Mouse (Mus musculus) forebrain, embryonic 14.5 days (tissue): ENCODE measurements around the gene Rps6kl1. TPM values are rescaled to one million over a fixed set of nuclear protein-coding genes. Genes with fewer than 3 reads are reported as not detected.
A peak's percentile ranks its signal among the peaks of the same experiment; 100 is the strongest.

Source experiments
- ATAC-seq: fragments of 200-750 bp; cut with Nextera tagmentation; 2 replicates; pipeline ENCODE4 v1.8.0; 2017; ENCODE audit warnings: mild to moderate bottlenecking, moderate library complexity
- DNase-seq: peaks from one replicate; pipeline ENCODE4 v3.0.0-alpha.2; 2015; ENCODE audit warnings: low spot score
- H3K27ac ChIP-seq: fragments of 300-500 bp; sonication (generic); 2 replicates; pipeline ENCODE4 v1.5.1; 2014; ENCODE audit warnings: low read depth, mild to moderate bottlenecking, control low read depth, low read length, moderate library complexity
- H3K27me3 ChIP-seq: fragments of 300-500 bp; sonication (generic); replicated peaks from 2 replicates; pipeline ENCODE4 v1.6.1; 2014; ENCODE audit warnings: low read length, control low read depth, mixed read lengths; ENCODE audit not compliant: control insufficient read depth, insufficient read depth
- H3K36me3 ChIP-seq: fragments of 300-500 bp; sonication (generic); 2 replicates; pipeline ENCODE4 v1.6.1; 2014; ENCODE audit warnings: low read length, control low read depth; ENCODE audit not compliant: control insufficient read depth, insufficient read depth
- H3K4me1 ChIP-seq: fragments of 300-500 bp; sonication (generic); 2 replicates; pipeline ENCODE4 v1.6.1; 2014; ENCODE audit warnings: antibody characterized with exemption, low read length, control low read depth; ENCODE audit not compliant: control insufficient read depth, insufficient read depth
- H3K4me2 ChIP-seq: fragments of 300-500 bp; sonication (generic); 2 replicates; pipeline ENCODE4 v1.6.1; 2014; ENCODE audit warnings: mild to moderate bottlenecking, control low read depth, low read length
- H3K4me3 ChIP-seq: fragments of 300-500 bp; sonication (generic); 2 replicates; pipeline ENCODE4 v1.5.1; 2014; ENCODE audit warnings: low read depth, low read length, control low read depth
- H3K9ac ChIP-seq: fragments of 300-500 bp; sonication (generic); 2 replicates; pipeline ENCODE4 v1.6.1; 2014; ENCODE audit warnings: mild to moderate bottlenecking, low read length, control low read depth, moderate library complexity
- H3K9me3 ChIP-seq: fragments of 300-500 bp; sonication (generic); replicated peaks from 2 replicates; pipeline ENCODE4 v1.6.1; 2016; ENCODE audit warnings: low read length, control low read depth, mixed read lengths; ENCODE audit not compliant: control insufficient read depth
- WGBS: fragments of 180-500 bp; shearing (Covaris S2); extraction: QIAGEN DNeasy Blood & Tissue Kit; methylation state at CpG from one replicate; pipeline ENCODE4 v1.1.7; 2014; 5-methylcytosine and 5-hydroxymethylcytosine counted together
- polyA plus RNA-seq: library from polyadenylated mRNA; unstranded; fragments of >200 nt; fragmentation: Nextera tagmentation; extraction: Ambion mirVana; gene quantifications from 2 replicates; pipeline ENCODE4 v1.2.1, GENCODE M21; 2014

Rps6kl1 gene
- polyA plus RNA-seq, 1 experiment from 2014 or later: 11.7 TPM

- Histone ChIP-seq H3K36me3 (no peaks in the 10 kb centered on the region), H3K27ac (no peak overlapping the region), H3K27me3 (no peaks in the 10 kb centered on the region), H3K4me1 (no peaks in the 10 kb centered on the region), H3K9ac (no peak overlapping the region), H3K4me3 (no peak overlapping the region), H3K9me3 (no peaks in the 10 kb centered on the region), H3K4me2 (no peak overlapping the region)
- no peak for ATAC-seq
- WGBS: 92% methylated on average over 11 of the region's 11 CpGs
- DNase-seq: no peak
These were observed 55.9 kb downstream of the Rps6kl1 start for GRCm38 (mm10) chr12:85095146-85095545.

- H3K4me1 ChIP-seq: no peaks in the 10 kb centered on the region
- no peak overlapping the region for H3K9ac ChIP-seq
- ATAC-seq: no peak
- WGBS: 86% methylated on average over 10 of the region's 10 CpGs
- no peaks in the 10 kb centered on the region for H3K9me3 ChIP-seq
- H3K4me2 ChIP-seq: no peak overlapping the region
- H3K36me3 ChIP-seq: peaks cover 2% of the 10 kb centered on the region; the same call in 1 of the 2 replicates
- no peak overlapping the region for H3K27ac ChIP-seq
- no peak for DNase-seq
- H3K4me3 ChIP-seq: no peak overlapping the region
- no peaks in the 10 kb centered on the region for H3K27me3 ChIP-seq
These were observed 56.4 kb downstream of the Rps6kl1 start for GRCm38 (mm10) chr12:85094706-85095105.

- Histone ChIP-seq H3K4me3 (no peak overlapping the region), H3K27me3 (no peaks in the 10 kb centered on the region), H3K9me3 (no peaks in the 10 kb centered on the region), H3K36me3 (peaks cover 5% of the 10 kb centered on the region; the same call in 1 of the 2 replicates), H3K4me1 (no peaks in the 10 kb centered on the region), H3K9ac (no peak overlapping the region), H3K4me2 (no peak overlapping the region), H3K27ac (no peak overlapping the region)
- ATAC-seq: no peak
- WGBS: 42% methylated on average over 14 of the region's 14 CpGs
- peak; percentile 20 for DNase-seq
These were observed 57.1 kb downstream of the Rps6kl1 start for GRCm38 (mm10) chr12:85094010-85094409.

- Histone ChIP-seq H3K4me1 (no peaks in the 10 kb centered on the region), H3K36me3 (peaks cover 20% of the 10 kb centered on the region), H3K4me3 (no peak overlapping the region), H3K27ac (no peak overlapping the region), H3K9ac (no peak overlapping the region), H3K27me3 (no peaks in the 10 kb centered on the region), H3K9me3 (no peaks in the 10 kb centered on the region), H3K4me2 (no peak overlapping the region)
- 11% methylated on average over 3 of the region's 3 CpGs for WGBS
- peak; percentile 81 for DNase-seq
- no peak for ATAC-seq
These were observed 58.9 kb downstream of the Rps6kl1 start for GRCm38 (mm10) chr12:85092214-85092613.

- Histone ChIP-seq H3K4me3 (no peak overlapping the region), H3K9ac (no peak overlapping the region), H3K27me3 (no peaks in the 10 kb centered on the region), H3K9me3 (no peaks in the 10 kb centered on the region), H3K36me3 (peaks cover 28% of the 10 kb centered on the region), H3K4me1 (no peaks in the 10 kb centered on the region), H3K27ac (no peak overlapping the region), H3K4me2 (no peak overlapping the region)
- WGBS: 89% methylated on average over 3 of the region's 3 CpGs
- no peak for ATAC-seq
- DNase-seq: no peak
These were observed 59.9 kb downstream of the Rps6kl1 start for GRCm38 (mm10) chr12:85091190-85091589.

GRCm38 (mm10) chr12:85087845-85088244, 63.2 kb downstream of the Rps6kl1 start:
- Histone ChIP-seq H3K4me1 (no peaks in the 10 kb centered on the region), H3K36me3 (peaks cover 30% of the 10 kb centered on the region), H3K27ac (no peak overlapping the region), H3K9ac (no peak overlapping the region), H3K4me2 (no peak overlapping the region), H3K4me3 (no peak overlapping the region), H3K27me3 (no peaks in the 10 kb centered on the region), H3K9me3 (no peaks in the 10 kb centered on the region)
- DNase-seq: no peak
- no peak for ATAC-seq
- WGBS: 97% methylated on average over 12 of the region's 12 CpGs

Other genes starting within 250 kb of the Rps6kl1 start
- 128 and 147 TPM in 2 replicates for gene Fcf1, start 180.4 kb downstream of the Rps6kl1 start, polyA plus RNA-seq
- 31.4 and 37.5 TPM in 2 replicates for gene Arel1, start 180.4 kb downstream of the Rps6kl1 start, polyA plus RNA-seq
- 32.4 and 33.2 TPM in 2 replicates for gene Ylpm1, start 154.9 kb downstream of the Rps6kl1 start, polyA plus RNA-seq
- 1.3 and 1.6 TPM in 2 replicates for gene Prox2, start 40.5 kb downstream of the Rps6kl1 start, polyA plus RNA-seq
- gene Dlst, start 40.4 kb downstream of the Rps6kl1 start, polyA plus RNA-seq: 77.5 and 87.1 TPM in 2 replicates
- 6.7 and 7.2 TPM in 2 replicates for gene Pgf, start 26.5 kb upstream of the Rps6kl1 start, polyA plus RNA-seq
- gene Eif2b2, start 68.2 kb upstream of the Rps6kl1 start, polyA plus RNA-seq: 95.5 and 102 TPM in 2 replicates
- 9.0 and 11.1 TPM in 2 replicates for gene Mlh3, start 119.3 kb upstream of the Rps6kl1 start, polyA plus RNA-seq
- 60.3 and 65.9 TPM in 2 replicates for gene Acyp1, start 137.2 kb upstream of the Rps6kl1 start, polyA plus RNA-seq
- gene Zc2hc1c, start 137.3 kb upstream of the Rps6kl1 start, polyA plus RNA-seq: 0.95 and 1.4 TPM in 2 replicates
- gene Nek9, start 188.1 kb upstream of the Rps6kl1 start, polyA plus RNA-seq: 9.5 and 10.4 TPM in 2 replicates
- 194 and 212 TPM in 2 replicates for gene Tmed10, start 223.6 kb upstream of the Rps6kl1 start, polyA plus RNA-seq